Mouse (Mus musculus) limb, embryonic 14.5 days (tissue): ENCODE measurements at regions not wholly inside any gene's neighbourhood (a gene's known extent, or its start where the extent isn't known, plus 50 kb on each side); places are given as distances from the start of the nearest gene placed in this dataset.
A peak's percentile ranks its signal among the peaks of the same experiment; 100 is the strongest.

ENCODE experiments used
- ATAC-seq: fragments of 200-750 bp; cut with Nextera tagmentation; 2 replicates; pipeline ENCODE4 v1.8.0; 2017; ENCODE audit warnings: low read depth, moderate number of reproducible peaks, moderate TSS enrichment; ENCODE audit not compliant: low FRiP score
- DNase-seq: peaks from one replicate; pipeline ENCODE4 v3.0.0-alpha.2; 2015; ENCODE audit warnings: low spot score
- H3K27ac ChIP-seq: fragments of 300-500 bp; sonication (generic); replicated peaks from 2 replicates; pipeline ENCODE4 v1.5.1; 2014; ENCODE audit warnings: low read depth, mild to moderate bottlenecking, low read length, moderate library complexity, mixed read lengths
- H3K27me3 ChIP-seq: fragments of 300-500 bp; sonication (generic); 2 replicates; pipeline ENCODE4 v1.6.1; 2014; ENCODE audit warnings: low read length, mixed read lengths; ENCODE audit not compliant: control insufficient read depth, insufficient read depth
- H3K36me3 ChIP-seq: fragments of 300-500 bp; sonication (generic); 2 replicates; pipeline ENCODE4 v1.6.1; 2014; ENCODE audit warnings: mild to moderate bottlenecking, low read length, moderate library complexity, mixed read lengths; ENCODE audit not compliant: control insufficient read depth, insufficient read depth
- H3K4me1 ChIP-seq: fragments of 300-500 bp; sonication (generic); 2 replicates; pipeline ENCODE4 v1.6.1; 2014; ENCODE audit warnings: antibody characterized with exemption, low read length, mixed read lengths; ENCODE audit not compliant: control insufficient read depth, insufficient read depth
- H3K4me2 ChIP-seq: fragments of 300-500 bp; sonication (generic); replicated peaks from 2 replicates; pipeline ENCODE4 v1.6.1; 2014; ENCODE audit warnings: low read depth, mild to moderate bottlenecking, low read length, moderate library complexity; ENCODE audit not compliant: severe bottlenecking
- H3K4me3 ChIP-seq: fragments of 300-500 bp; sonication (generic); replicated peaks from 2 replicates; pipeline ENCODE4 v1.5.1; 2014; ENCODE audit warnings: low read length
- H3K9ac ChIP-seq: fragments of 300-500 bp; sonication (generic); 2 replicates; pipeline ENCODE4 v1.6.1; 2014; ENCODE audit warnings: mild to moderate bottlenecking, low read depth, low read length, moderate library complexity; ENCODE audit not compliant: severe bottlenecking
- H3K9me3 ChIP-seq: fragments of 300-500 bp; sonication (generic); 2 replicates; pipeline ENCODE4 v1.6.1; 2016; ENCODE audit warnings: low read length; ENCODE audit not compliant: control insufficient read depth
- POLR2A ChIP-seq: fragments of 200-500 bp; IDR thresholded peaks from 2 replicates; pipeline ENCODE4 v1.8.0; 2012; ENCODE audit warnings: inconsistent platforms, mild to moderate bottlenecking, moderate library complexity, borderline replicate concordance; ENCODE audit not compliant: insufficient read depth, insufficient read length; ENCODE audit errors: extremely low read depth
- WGBS: fragments of 180-500 bp; shearing (Covaris S2); extraction: QIAGEN DNeasy Blood & Tissue Kit; methylation state at CpG from one replicate; pipeline ENCODE4 v1.1.7; 2014; 5-methylcytosine and 5-hydroxymethylcytosine counted together

DNA sequence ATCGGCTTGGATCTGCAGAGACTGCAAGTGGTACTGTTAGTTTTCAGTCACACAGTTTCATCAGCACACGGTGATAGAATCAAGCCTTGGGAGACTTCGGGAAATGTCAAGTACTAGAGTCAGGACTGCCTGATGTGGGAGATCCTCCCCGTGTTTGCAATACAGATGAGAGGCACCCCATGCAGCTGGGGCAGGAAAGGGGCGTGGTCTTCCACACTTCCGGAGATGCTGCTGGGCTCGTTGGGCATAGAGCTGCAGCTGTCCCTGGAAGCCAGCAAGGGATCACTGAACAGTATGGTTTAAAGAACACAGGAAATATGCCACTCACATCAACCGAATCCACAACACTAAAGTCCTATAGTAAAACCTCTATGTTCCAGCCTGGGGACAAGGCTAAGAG is 59.0 kb upstream of the Cdh5 start:
- no peaks in the 10 kb centered on the region for H3K9me3 ChIP-seq
- 22% methylated on average over 8 of the region's 8 CpGs for WGBS
- H3K27ac ChIP-seq = no peak overlapping the region
- peaks cover 10% of the 10 kb centered on the region for H3K4me1 ChIP-seq
- no peaks in the 10 kb centered on the region for H3K36me3 ChIP-seq
- no peak for TF ChIP-seq POLR2A
- H3K9ac ChIP-seq = no peak overlapping the region
- DNase-seq = no peak
- no peak; the same call in 1 of the 2 replicates for ATAC-seq
- H3K4me2 ChIP-seq = no peak overlapping the region
- H3K27me3 ChIP-seq = no peaks in the 10 kb centered on the region
- H3K4me3 ChIP-seq = no peak overlapping the region

DNA sequence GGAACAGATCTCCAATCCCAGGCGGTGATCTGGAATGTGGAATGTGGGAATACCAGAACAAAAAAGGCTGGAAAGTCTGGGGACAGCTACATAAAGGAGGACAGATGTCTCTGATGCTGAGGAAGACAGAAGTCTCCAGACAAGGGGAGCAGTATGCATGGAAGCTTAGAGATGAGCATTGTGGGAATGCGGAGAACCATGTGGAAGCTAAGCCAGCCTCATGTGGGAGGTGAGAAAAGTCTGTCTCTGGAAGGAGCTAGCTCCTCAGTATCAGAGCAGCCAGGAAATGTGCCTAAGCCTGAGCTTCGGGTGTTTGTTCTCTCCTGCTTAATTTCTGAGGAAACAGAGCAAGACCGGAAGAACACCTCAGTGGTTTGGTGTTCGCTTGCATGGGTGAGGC is 53.4 kb upstream of the Cdh5 start:
- ATAC-seq (no peak), DNase-seq (no peak)
- Histone ChIP-seq H3K4me3 (no peak overlapping the region), H3K9me3 (no peaks in the 10 kb centered on the region), H3K27ac (no peak overlapping the region), H3K4me2 (no peak overlapping the region), H3K9ac (no peak overlapping the region), H3K36me3 (no peaks in the 10 kb centered on the region), H3K4me1 (peaks cover 5% of the 10 kb centered on the region; the same call in 1 of the 2 replicates), H3K27me3 (no peaks in the 10 kb centered on the region)
- TF ChIP-seq POLR2A = no peak
- WGBS = 65% methylated on average over 5 of the region's 5 CpGs

DNA sequence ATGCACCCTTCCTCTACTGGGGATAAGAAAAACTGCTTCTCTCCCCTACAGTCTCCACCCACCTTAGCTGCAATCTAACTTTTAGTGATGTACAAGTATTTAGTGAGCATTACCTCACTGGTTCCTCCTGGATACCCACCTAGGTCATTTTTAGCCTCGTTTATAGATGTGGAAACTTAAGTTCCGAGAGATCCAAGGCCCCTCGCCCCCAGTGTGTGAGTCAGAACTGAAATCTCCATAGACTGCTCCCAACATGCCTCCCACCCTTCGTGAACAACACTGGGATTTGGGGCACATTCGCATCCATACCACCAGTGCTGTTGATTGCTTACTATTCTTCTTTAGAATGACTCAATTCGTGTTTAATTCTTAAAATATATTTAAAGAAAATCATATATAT is 52.2 kb upstream of the Cdh5 start:
- H3K4me1 ChIP-seq = peaks cover 5% of the 10 kb centered on the region; the same call in 1 of the 2 replicates
- no peak for TF ChIP-seq POLR2A
- WGBS = 82% methylated on average over 6 of the region's 6 CpGs

DNA sequence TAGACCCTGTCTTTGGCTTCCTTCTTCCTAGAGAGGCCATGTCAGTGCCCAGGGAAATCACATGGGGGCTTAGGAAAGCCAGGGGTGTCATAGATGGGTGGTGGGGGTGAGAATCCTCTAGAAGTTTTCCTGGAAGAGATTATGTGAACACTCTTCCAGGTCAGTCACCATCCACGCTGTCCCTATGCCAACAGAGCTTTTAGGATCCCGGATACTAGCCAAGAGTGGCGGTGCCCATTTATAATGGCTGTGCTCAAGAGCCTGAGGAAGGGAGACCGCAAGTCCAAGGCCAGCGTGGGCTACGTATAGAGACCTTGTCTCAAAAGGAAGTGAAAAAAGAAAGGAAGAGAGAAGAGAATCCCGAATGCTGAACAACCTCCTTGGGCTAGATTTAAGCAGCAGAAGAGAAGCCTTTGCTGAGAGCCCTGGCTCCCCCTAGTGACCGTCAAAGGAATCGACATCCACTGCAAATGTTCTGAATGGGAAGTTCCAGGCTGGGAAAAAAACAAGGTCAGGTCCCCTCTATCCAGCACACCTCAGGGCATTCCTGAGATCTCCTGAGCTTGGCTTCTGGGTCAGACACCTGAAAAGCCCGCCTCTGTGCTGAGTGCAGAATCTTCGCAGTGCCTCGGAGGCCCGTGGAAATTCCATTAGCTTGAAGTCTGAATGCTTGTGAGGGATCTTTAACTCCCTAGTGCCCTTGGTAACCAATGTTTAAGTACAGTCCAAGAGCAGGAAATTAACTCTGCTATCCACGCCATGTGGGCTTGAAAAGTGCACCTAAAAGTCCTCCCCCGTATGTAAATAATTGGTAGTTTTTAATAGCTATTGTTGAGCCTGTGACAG is 50.5 kb upstream of the Cdh5 start:
- DNase-seq (peak; percentile 67), ATAC-seq (peak; percentile 37; the same call in 1 of the 2 replicates)
- no peaks in the 10 kb centered on the region for H3K36me3 ChIP-seq
- peak overlapping the region; percentile 26; the same call in 1 of the 2 replicates for H3K4me2 ChIP-seq
- peaks cover 5% of the 10 kb centered on the region; the same call in 1 of the 2 replicates for H3K4me1 ChIP-seq
- H3K27ac ChIP-seq = no peak overlapping the region
- no peaks in the 10 kb centered on the region for H3K27me3 ChIP-seq
- WGBS = 26% methylated on average over 15 of the region's 15 CpGs
- H3K9ac ChIP-seq = no peak overlapping the region
- no peak overlapping the region for H3K4me3 ChIP-seq
- 0 out of 2 replicates have a peak, but pooled peaks have one; percentile 28 for TF ChIP-seq POLR2A
- no peaks in the 10 kb centered on the region for H3K9me3 ChIP-seq

More for the DNA sequence above, 52.2 kb upstream of the Cdh5 start:
- no peak overlapping the region for H3K4me3 ChIP-seq
- H3K4me2 ChIP-seq = no peak overlapping the region
- no peaks in the 10 kb centered on the region for H3K9me3 ChIP-seq
- no peak for ATAC-seq
- no peak overlapping the region for H3K9ac ChIP-seq
- no peak for DNase-seq
- no peaks in the 10 kb centered on the region for H3K27me3 ChIP-seq
- H3K27ac ChIP-seq = no peak overlapping the region
- no peaks in the 10 kb centered on the region for H3K36me3 ChIP-seq

DNA sequence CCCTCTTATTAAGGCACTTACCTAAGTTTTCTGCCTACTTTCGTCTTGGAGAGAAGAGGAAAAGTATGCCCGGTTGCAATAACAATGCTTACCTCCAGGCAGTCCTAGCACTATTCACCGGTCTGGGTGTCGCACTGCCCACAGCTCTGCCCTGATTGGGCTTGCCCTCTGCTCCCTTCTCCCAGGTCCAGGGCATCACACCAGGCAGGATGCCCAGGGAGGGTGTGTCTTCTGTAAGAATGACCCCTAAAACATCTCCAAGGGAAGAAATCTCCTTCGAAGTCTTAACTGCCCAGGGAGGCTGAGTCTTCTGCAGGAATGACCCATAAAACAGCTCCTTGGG is 49.9 kb upstream of the Cdh5 start:
- TF ChIP-seq POLR2A = no peak
- 35% methylated on average over 5 of the region's 5 CpGs for WGBS
- ATAC-seq (0 out of 2 replicates have a peak, but pooled peaks have one; percentile 12), DNase-seq (no peak)
- Histone ChIP-seq H3K4me2 (no peak overlapping the region), H3K27ac (no peak overlapping the region), H3K36me3 (no peaks in the 10 kb centered on the region), H3K9me3 (no peaks in the 10 kb centered on the region), H3K9ac (no peak overlapping the region), H3K4me3 (no peak overlapping the region), H3K27me3 (no peaks in the 10 kb centered on the region), H3K4me1 (peaks cover 5% of the 10 kb centered on the region; the same call in 1 of the 2 replicates)
